Mouse (Mus musculus) small intestine, adult 2 months (tissue): ENCODE measurements around the gene Slc4a1ap.

Experiments used
- CTCF ChIP-seq: fragments of 200-500 bp; IDR thresholded peaks from 2 replicates; pipeline ENCODE4 v1.5.1; 2012; ENCODE audit warnings: low read depth, mild to moderate bottlenecking, control low read depth, inconsistent platforms, low read length, moderate library complexity, mixed read lengths; ENCODE audit not compliant: insufficient replicate concordance, insufficient read length; ENCODE audit errors: extremely low read depth
- POLR2A ChIP-seq: fragments of 200-500 bp; IDR thresholded peaks from 2 replicates; pipeline ENCODE4 v1.6.1; 2012; ENCODE audit warnings: low read depth, mild to moderate bottlenecking, control low read depth, inconsistent platforms, low read length, moderate library complexity

GRCm38 (mm10) chr5:31564976-31565375 is 38.2 kb downstream of the Slc4a1ap start:
- TF ChIP-seq CTCF: no peak
- TF ChIP-seq POLR2A: no peak
